Mouse (Mus musculus) C2C12 (cell line): Measurements from ENCODE around the gene Nfib. TPM values are rescaled to one million over a fixed set of nuclear protein-coding genes. Genes with fewer than 3 reads are reported as not detected.

Source experiments
- H3K27me3 ChIP-seq: one replicate; pipeline ENCODE4 v1.6.1; 2011; ENCODE audit not compliant: control insufficient read depth, insufficient read depth, insufficient read length
- H3K36me3 ChIP-seq: one replicate; pipeline ENCODE4 v1.6.1; 2011; ENCODE audit not compliant: control insufficient read depth, insufficient read depth
- H3K4me3 ChIP-seq: one replicate; pipeline ENCODE4 v1.5.1; 2011; ENCODE audit warnings: mild to moderate bottlenecking, control low read depth; ENCODE audit not compliant: poor library complexity, insufficient read depth, severe bottlenecking
- H3K79me2 ChIP-seq: one replicate; pipeline ENCODE4 v1.6.1; 2011; ENCODE audit not compliant: control insufficient read depth, insufficient read depth
- H3K79me3 ChIP-seq: one replicate; pipeline ENCODE4 v1.6.1; 2011; ENCODE audit warnings: low read depth, control low read depth
- H3ac ChIP-seq: one replicate; pipeline ENCODE3; 2011; ENCODE audit warnings: low read depth; ENCODE audit not compliant: control insufficient read depth, insufficient read length
- CEBPB ChIP-seq: IDR thresholded peaks from one replicate; pipeline ENCODE4 v1.6.1; 2011; ENCODE audit warnings: low read depth, mild to moderate bottlenecking, control low read depth, moderate library complexity
- CTCF ChIP-seq: IDR thresholded peaks from one replicate; pipeline ENCODE4 v1.5.1; 2011; ENCODE audit not compliant: control insufficient read depth, insufficient read depth, insufficient read length
- FOSL1 ChIP-seq: IDR thresholded peaks from one replicate; pipeline ENCODE4 v1.8.0; 2011; ENCODE audit warnings: mild to moderate bottlenecking, low read length; ENCODE audit not compliant: poor library complexity, insufficient read depth, severe bottlenecking
- MAX ChIP-seq: IDR thresholded peaks from one replicate; pipeline ENCODE4 v1.6.1; 2011; ENCODE audit warnings: mild to moderate bottlenecking, control low read depth
- MYOD1 ChIP-seq: IDR thresholded peaks from one replicate; pipeline ENCODE4 v1.6.1; 2011; ENCODE audit warnings: low read depth; ENCODE audit not compliant: control insufficient read depth, insufficient read length
- MYOG ChIP-seq: IDR thresholded peaks from one replicate; pipeline ENCODE4 v1.6.1; 2011; ENCODE audit not compliant: control insufficient read depth, insufficient read length; ENCODE audit errors: extremely low read depth
- USF1 ChIP-seq: IDR thresholded peaks from one replicate; pipeline ENCODE4 v1.6.1; 2011; ENCODE audit warnings: low read depth, mild to moderate bottlenecking, control low read depth, moderate library complexity
- polyA plus RNA-seq: library from polyadenylated mRNA; unstranded; fragments of >200 nt; fragmentation: generic; extraction: Trizol; gene quantifications from one replicate; pipeline ENCODE4 v1.2.1, GENCODE M21; 2012; ENCODE audit warnings: missing spikeins

The Nfib gene
- polyA plus RNA-seq, 1 experiment: 5.1 TPM

- peaks cover 17% of the 10 kb centered on the region for H3K36me3 ChIP-seq
- H3K79me3 ChIP-seq: no peaks in the 10 kb centered on the region
Measured at GRCm38 (mm10) chr4:82303362-82303900, 402.1 kb downstream of the Nfib start.

DNA sequence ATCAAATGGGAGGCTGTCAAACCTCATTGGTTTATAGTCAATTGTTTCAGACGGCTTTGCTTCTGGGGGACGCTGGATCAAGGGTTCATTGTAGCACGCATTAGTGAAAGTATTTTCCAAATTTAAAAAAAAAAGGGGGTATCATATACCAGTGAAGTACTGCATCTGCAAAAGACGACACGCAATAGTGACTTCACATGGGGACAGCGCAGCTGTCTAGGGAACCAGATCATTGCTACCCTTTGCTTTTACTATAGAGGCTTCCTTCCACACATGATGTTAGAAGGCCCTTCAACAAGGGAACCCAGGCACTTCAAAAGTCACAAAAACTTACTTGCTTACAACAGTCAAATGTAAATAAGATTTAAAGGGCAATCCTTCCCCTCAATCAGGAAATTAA lies 402.6 kb downstream of the Nfib start:
- Histone ChIP-seq H3K79me2 (no peaks in the 10 kb centered on the region), H3K79me3 (no peaks in the 10 kb centered on the region), H3K27me3 (no peaks in the 10 kb centered on the region), H3K4me3 (no peak overlapping the region), H3K36me3 (peaks cover 17% of the 10 kb centered on the region), H3ac (no peak overlapping the region)
- TF ChIP-seq CEBPB (no peak), USF1 (no peak), MYOD1 (no peak), CTCF (no peak), FOSL1 (no peak), MYOG (no peak), MAX (no peak)

More at GRCm38 (mm10) chr4:82303362-82303900, 402.1 kb downstream of the Nfib start:
- Histone ChIP-seq H3K4me3 (no peak overlapping the region), H3ac (no peak overlapping the region), H3K79me2 (no peaks in the 10 kb centered on the region), H3K27me3 (no peaks in the 10 kb centered on the region)
- TF ChIP-seq FOSL1 (no peak), CTCF (no peak), USF1 (no peak), MYOD1 (no peak), MAX (no peak), CEBPB (no peak), MYOG (no peak)

- Histone ChIP-seq H3K79me2 (no peaks in the 10 kb centered on the region), H3K36me3 (peaks cover 21% of the 10 kb centered on the region), H3K4me3 (no peak overlapping the region), H3K79me3 (no peaks in the 10 kb centered on the region), H3ac (no peak overlapping the region), H3K27me3 (no peaks in the 10 kb centered on the region)
- no peak for TF ChIP-seq MYOD1
- no peak for TF ChIP-seq CTCF
- TF ChIP-seq MAX: no peak
- no peak for TF ChIP-seq FOSL1
- TF ChIP-seq MYOG: no peak
- TF ChIP-seq USF1: no peak
- TF ChIP-seq CEBPB: no peak
Measured at GRCm38 (mm10) chr4:82298606-82299005, 406.9 kb downstream of the Nfib start.

- H3K36me3 ChIP-seq: peaks cover 21% of the 10 kb centered on the region
- H3K4me3 ChIP-seq: no peak overlapping the region
- H3ac ChIP-seq: no peak overlapping the region
- TF ChIP-seq MYOD1 (no peak), CEBPB (no peak), CTCF (no peak), FOSL1 (no peak), MYOG (no peak), USF1 (no peak), MAX (no peak)
- H3K27me3 ChIP-seq: no peaks in the 10 kb centered on the region
- no peaks in the 10 kb centered on the region for H3K79me2 ChIP-seq
- H3K79me3 ChIP-seq: no peaks in the 10 kb centered on the region
Measured at GRCm38 (mm10) chr4:82297562-82297961, 408.0 kb downstream of the Nfib start.

GRCm38 (mm10) chr4:82294066-82294465 lies 411.5 kb downstream of the Nfib start:
- no peaks in the 10 kb centered on the region for H3K27me3 ChIP-seq
- H3K36me3 ChIP-seq: peaks cover 21% of the 10 kb centered on the region
- no peak overlapping the region for H3ac ChIP-seq
- no peaks in the 10 kb centered on the region for H3K79me2 ChIP-seq
- H3K79me3 ChIP-seq: no peaks in the 10 kb centered on the region
- H3K4me3 ChIP-seq: no peak overlapping the region
- TF ChIP-seq MYOG: no peak
- TF ChIP-seq FOSL1: no peak
- no peak for TF ChIP-seq MAX
- TF ChIP-seq CTCF: no peak
- TF ChIP-seq MYOD1: no peak
- TF ChIP-seq USF1: no peak
- no peak for TF ChIP-seq CEBPB

DNA sequence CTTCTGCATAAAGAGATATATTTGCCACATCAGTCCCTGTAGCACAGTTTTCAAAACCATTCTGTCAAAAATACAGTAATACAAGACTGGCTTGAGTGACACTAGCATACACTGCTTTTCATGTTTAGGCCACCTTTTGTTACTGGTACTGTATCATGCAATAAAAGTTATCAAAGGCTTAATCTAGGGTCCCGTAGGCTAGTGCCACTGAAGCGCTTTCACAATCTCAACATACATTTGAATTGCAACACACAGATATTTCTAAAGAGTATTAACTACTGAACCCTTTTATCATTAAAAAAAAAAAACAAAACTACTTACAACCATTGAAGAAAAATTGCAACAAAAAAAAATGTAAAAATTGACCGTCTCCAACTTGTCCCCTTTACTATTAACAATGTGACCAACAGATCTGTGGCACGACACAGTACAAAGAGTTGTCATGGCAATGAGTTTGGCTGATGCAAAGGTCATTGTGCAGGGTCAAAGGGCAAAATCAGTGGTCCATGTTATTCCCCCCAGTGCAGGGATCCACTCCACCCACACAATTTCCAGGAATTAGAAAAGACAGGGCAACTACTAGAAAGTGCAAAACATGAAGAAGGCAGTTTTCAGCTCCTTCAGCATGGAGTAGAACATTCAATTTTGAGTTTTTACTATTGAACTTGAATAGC lies 414.2 kb downstream of the Nfib start:
- no peaks in the 10 kb centered on the region for H3K27me3 ChIP-seq
- TF ChIP-seq FOSL1: no peak
- no peak for TF ChIP-seq MAX
- TF ChIP-seq USF1: no peak
- no peak for TF ChIP-seq MYOG
- TF ChIP-seq CEBPB: no peak
- no peak for TF ChIP-seq MYOD1
- TF ChIP-seq CTCF: no peak
- H3K36me3 ChIP-seq: peaks cover 18% of the 10 kb centered on the region
- no peak overlapping the region for H3ac ChIP-seq
- no peak overlapping the region for H3K4me3 ChIP-seq
- H3K79me3 ChIP-seq: no peaks in the 10 kb centered on the region
- H3K79me2 ChIP-seq: no peaks in the 10 kb centered on the region
